Mouse (Mus musculus): ENCODE data around the gene Ift57.

Gene Ift57

GRCm38 (mm10) chr16:49753318-49753717, 54.3 kb downstream of the Ift57 start:
- DNase-seq (ENCODE audit: low spot score), result no peak

- DNase-seq (ENCODE audit: low spot score), result no peak
Observed at GRCm38 (mm10) chr16:49760517-49761203, 61.6 kb downstream of the Ift57 start.

- no peak for DNase-seq (ENCODE audit: low spot score)
Observed at GRCm38 (mm10) chr16:49761981-49762380, 62.9 kb downstream of the Ift57 start.

- DNase-seq (ENCODE audit: low spot score), result peak; percentile 72
Observed at GRCm38 (mm10) chr16:49766326-49766725, 67.3 kb downstream of the Ift57 start.

- DNase-seq (ENCODE audit: low spot score), result no peak
Observed at GRCm38 (mm10) chr16:49768491-49769031, 69.5 kb downstream of the Ift57 start.

- DNase-seq (ENCODE audit: low spot score), result peak; percentile 54
Observed at GRCm38 (mm10) chr16:49769831-49770261, 70.8 kb downstream of the Ift57 start.

- no peak for DNase-seq (ENCODE audit: low spot score)
Observed at GRCm38 (mm10) chr16:49770320-49771189, 71.5 kb downstream of the Ift57 start.

- no peak for DNase-seq (ENCODE audit: low spot score)
Observed at GRCm38 (mm10) chr16:49771609-49772396, 72.8 kb downstream of the Ift57 start.

- DNase-seq (ENCODE audit: low spot score), result no peak
Observed at GRCm38 (mm10) chr16:49772576-49772975, 73.5 kb downstream of the Ift57 start.

- DNase-seq (ENCODE audit: low spot score), result no peak
Observed at GRCm38 (mm10) chr16:49773068-49773467, 74.0 kb downstream of the Ift57 start.

- DNase-seq (ENCODE audit: low spot score), result no peak
Observed at GRCm38 (mm10) chr16:49774059-49775001, 75.3 kb downstream of the Ift57 start.

GRCm38 (mm10) chr16:49775002-49775966, 76.3 kb downstream of the Ift57 start:
- no peak for DNase-seq (ENCODE audit: low spot score)

- no peak for DNase-seq (ENCODE audit: low spot score)
Observed at GRCm38 (mm10) chr16:49776981-49777380, 77.9 kb downstream of the Ift57 start.

- peak; percentile 31 for DNase-seq (ENCODE audit: low spot score)
Observed at GRCm38 (mm10) chr16:49781556-49782156, 82.6 kb downstream of the Ift57 start.

GRCm38 (mm10) chr16:49783369-49783768, 84.3 kb downstream of the Ift57 start:
- DNase-seq (ENCODE audit: low spot score), result no peak

- no peak for DNase-seq (ENCODE audit: low spot score)
Observed at GRCm38 (mm10) chr16:49786116-49786515, 87.1 kb downstream of the Ift57 start.

- no peak for DNase-seq (ENCODE audit: low spot score)
Observed at GRCm38 (mm10) chr16:49787714-49788113, 88.7 kb downstream of the Ift57 start.

GRCm38 (mm10) chr16:49790575-49791465, 91.8 kb downstream of the Ift57 start:
- DNase-seq (ENCODE audit: low spot score), result no peak

Data from lung, postnatal 25 days (tissue).